Mouse (Mus musculus): ENCODE results near the gene Anks3. TPM values are rescaled to one million over a fixed set of nuclear protein-coding genes. Genes with fewer than 3 reads are reported as not detected.

The Anks3 gene
- total and polyA plus RNA-seq, 2 experiments from 2014 or later = 38.0 to 47.7 TPM

- no peak overlapping the region for H3K4me2 ChIP-seq (ENCODE audit: low read depth, low read length)
- no peak for ATAC-seq
- H3K27ac ChIP-seq = no peak overlapping the region
- WGBS = 82% methylated on average over 12 of the region's 12 CpGs
- no peak for DNase-seq (ENCODE audit: low spot score)
- TF ChIP-seq CTCF (IDR thresholded peaks at IDR 0.05; ENCODE audit: low read depth) = no peak
- H3K4me1 ChIP-seq (ENCODE audit: insufficient read depth, low read length) = no peaks in the 10 kb centered on the region
- H3K4me3 ChIP-seq (ENCODE audit: low read length) = no peak overlapping the region
- H3K9ac ChIP-seq (replicated peaks; ENCODE audit: low read length) = no peak overlapping the region
- no peaks in the 10 kb centered on the region for H3K9me3 ChIP-seq (ENCODE audit: low read length)
- no peaks in the 10 kb centered on the region for H3K36me3 ChIP-seq (ENCODE audit: insufficient read depth, low read length)
- H3K27me3 ChIP-seq (ENCODE audit: insufficient read depth, low read length) = no peaks in the 10 kb centered on the region
Measured at GRCm38 (mm10) chr16:5008076-5008475, 44.1 kb upstream of the Anks3 start.

GRCm38 (mm10) chr16:5007492-5007891 lies 43.5 kb upstream of the Anks3 start:
- no peaks in the 10 kb centered on the region for H3K27me3 ChIP-seq (ENCODE audit: insufficient read depth, low read length)
- no peak for TF ChIP-seq CTCF (IDR thresholded peaks at IDR 0.05; ENCODE audit: low read depth)
- no peak for DNase-seq (ENCODE audit: low spot score)
- WGBS = 51% methylated on average over 6 of the region's 6 CpGs
- no peaks in the 10 kb centered on the region for H3K9me3 ChIP-seq (ENCODE audit: low read length)
- H3K36me3 ChIP-seq (ENCODE audit: insufficient read depth, low read length) = no peaks in the 10 kb centered on the region
- ATAC-seq = 0 out of 2 replicates have a peak, but pooled peaks have one; percentile 4
- H3K4me2 ChIP-seq (ENCODE audit: low read depth, low read length) = no peak overlapping the region
- no peaks in the 10 kb centered on the region for H3K4me1 ChIP-seq (ENCODE audit: insufficient read depth, low read length)
- H3K4me3 ChIP-seq (ENCODE audit: low read length) = no peak overlapping the region
- H3K9ac ChIP-seq (replicated peaks; ENCODE audit: low read length) = no peak overlapping the region
- no peak overlapping the region for H3K27ac ChIP-seq

- 48% methylated on average over 5 of the region's 5 CpGs for WGBS
- Histone ChIP-seq H3K4me2 (ENCODE audit: low read depth, low read length) (no peak within 1 kb of the TSS), H3K9me3 (ENCODE audit: low read length) (no peaks in the 10 kb centered on the region), H3K36me3 (ENCODE audit: insufficient read depth, low read length) (no peaks in the 10 kb centered on the region), H3K4me1 (ENCODE audit: insufficient read depth, low read length) (no peaks in the 10 kb centered on the region), H3K27me3 (ENCODE audit: insufficient read depth, low read length) (no peaks in the 10 kb centered on the region), H3K27ac (no peak within 1 kb of the TSS), H3K4me3 (ENCODE audit: low read length) (no peak within 1 kb of the TSS), H3K9ac (replicated peaks; ENCODE audit: low read length) (no peak within 1 kb of the TSS)
- peak; percentile 21; the same call in 1 of the 2 replicates for ATAC-seq
- TF ChIP-seq CTCF (IDR thresholded peaks at IDR 0.05; ENCODE audit: low read depth) = no peak
- no peak for DNase-seq (ENCODE audit: low spot score)
Measured at GRCm38 (mm10) chr16:5007067-5007466, 43.1 kb upstream of the Anks3 start, which contains the start of gene Smim22. Gene Smim22, plus strand, starts transcription at chr16:5007288.

- H3K9me3 ChIP-seq (ENCODE audit: low read length) = no peaks in the 10 kb centered on the region
- H3K36me3 ChIP-seq (ENCODE audit: insufficient read depth, low read length) = no peaks in the 10 kb centered on the region
- no peak overlapping the region for H3K4me3 ChIP-seq (ENCODE audit: low read length)
- no peak for ATAC-seq
- H3K9ac ChIP-seq (replicated peaks; ENCODE audit: low read length) = no peak overlapping the region
- no peak for DNase-seq (ENCODE audit: low spot score)
- H3K27me3 ChIP-seq (ENCODE audit: insufficient read depth, low read length) = no peaks in the 10 kb centered on the region
- no peak overlapping the region for H3K27ac ChIP-seq
- WGBS = 63% methylated on average over 3 of the region's 3 CpGs
- no peaks in the 10 kb centered on the region for H3K4me1 ChIP-seq (ENCODE audit: insufficient read depth, low read length)
- no peak overlapping the region for H3K4me2 ChIP-seq (ENCODE audit: low read depth, low read length)
- no peak for TF ChIP-seq CTCF (IDR thresholded peaks at IDR 0.05; ENCODE audit: low read depth)
Measured at GRCm38 (mm10) chr16:5000611-5001010, 36.6 kb upstream of the Anks3 start.

GRCm38 (mm10) chr16:4998984-4999383 lies 35.0 kb upstream of the Anks3 start:
- no peak overlapping the region for H3K9ac ChIP-seq (replicated peaks; ENCODE audit: low read length)
- H3K36me3 ChIP-seq (ENCODE audit: insufficient read depth, low read length) = no peaks in the 10 kb centered on the region
- no peak for TF ChIP-seq CTCF (IDR thresholded peaks at IDR 0.05; ENCODE audit: low read depth)
- H3K9me3 ChIP-seq (ENCODE audit: low read length) = no peaks in the 10 kb centered on the region
- DNase-seq (ENCODE audit: low spot score) (no peak), ATAC-seq (no peak)
- 79% methylated on average over 1 of the region's 1 CpGs for WGBS
- H3K4me2 ChIP-seq (ENCODE audit: low read depth, low read length) = no peak overlapping the region
- H3K4me3 ChIP-seq (ENCODE audit: low read length) = no peak overlapping the region
- H3K27me3 ChIP-seq (ENCODE audit: insufficient read depth, low read length) = no peaks in the 10 kb centered on the region
- no peaks in the 10 kb centered on the region for H3K4me1 ChIP-seq (ENCODE audit: insufficient read depth, low read length)
- no peak overlapping the region for H3K27ac ChIP-seq

GRCm38 (mm10) chr16:4997553-4997952 lies 33.5 kb upstream of the Anks3 start, which contains the start of gene Sept12:
Gene Sept12, minus strand, starts transcription at chr16:4997852.
- no peaks in the 10 kb centered on the region for H3K36me3 ChIP-seq (ENCODE audit: insufficient read depth, low read length)
- no peak for TF ChIP-seq CTCF (IDR thresholded peaks at IDR 0.05; ENCODE audit: low read depth)
- WGBS = 51% methylated on average over 3 of the region's 3 CpGs
- no peak within 1 kb of the TSS for H3K4me3 ChIP-seq (ENCODE audit: low read length)
- H3K27ac ChIP-seq = no peak within 1 kb of the TSS
- DNase-seq (ENCODE audit: low spot score) (no peak), ATAC-seq (no peak)
- H3K9me3 ChIP-seq (ENCODE audit: low read length) = no peaks in the 10 kb centered on the region
- H3K9ac ChIP-seq (replicated peaks; ENCODE audit: low read length) = no peak within 1 kb of the TSS
- H3K27me3 ChIP-seq (ENCODE audit: insufficient read depth, low read length) = no peaks in the 10 kb centered on the region
- no peaks in the 10 kb centered on the region for H3K4me1 ChIP-seq (ENCODE audit: insufficient read depth, low read length)
- no peak within 1 kb of the TSS for H3K4me2 ChIP-seq (ENCODE audit: low read depth, low read length)

- WGBS = 73% methylated on average over 4 of the region's 4 CpGs
- H3K36me3 ChIP-seq (ENCODE audit: insufficient read depth, low read length) = no peaks in the 10 kb centered on the region
- no peak for TF ChIP-seq CTCF (IDR thresholded peaks at IDR 0.05; ENCODE audit: low read depth)
- ATAC-seq = no peak
- H3K4me3 ChIP-seq (ENCODE audit: low read length) = no peak overlapping the region
- H3K27me3 ChIP-seq (ENCODE audit: insufficient read depth, low read length) = no peaks in the 10 kb centered on the region
- H3K27ac ChIP-seq = no peak overlapping the region
- no peaks in the 10 kb centered on the region for H3K4me1 ChIP-seq (ENCODE audit: insufficient read depth, low read length)
- DNase-seq (ENCODE audit: low spot score) = no peak
- H3K9ac ChIP-seq (replicated peaks; ENCODE audit: low read length) = no peak overlapping the region
- H3K4me2 ChIP-seq (ENCODE audit: low read depth, low read length) = no peak overlapping the region
- H3K9me3 ChIP-seq (ENCODE audit: low read length) = no peaks in the 10 kb centered on the region
Measured at GRCm38 (mm10) chr16:4993276-4993675, 29.3 kb upstream of the Anks3 start.

All from hindbrain, postnatal 0 days (tissue).